Mouse (Mus musculus): ENCODE data around the gene Tgfa.

Tgfa gene

GRCm38 (mm10) chr6:86186106-86186955, 8.7 kb upstream of the Tgfa start:
- no peak for DNase-seq (ENCODE audit: low read depth, low spot score)

- DNase-seq (ENCODE audit: low read depth, low spot score) = no peak
Measured at GRCm38 (mm10) chr6:86188741-86189480, 6.1 kb upstream of the Tgfa start.

GRCm38 (mm10) chr6:86190622-86191021, 4.4 kb upstream of the Tgfa start:
- DNase-seq (ENCODE audit: low read depth, low spot score) = no peak

GRCm38 (mm10) chr6:86192978-86193377, 2.0 kb upstream of the Tgfa start:
- DNase-seq (ENCODE audit: low read depth, low spot score) = no peak

GRCm38 (mm10) chr6:86193879-86194278, 1.1 kb upstream of the Tgfa start:
- DNase-seq (ENCODE audit: low read depth, low spot score) = no peak

- DNase-seq (ENCODE audit: low read depth, low spot score) = no peak
Measured at GRCm38 (mm10) chr6:86196034-86196433, 1.0 kb downstream of the Tgfa start.

GRCm38 (mm10) chr6:86197150-86197862, 2.3 kb downstream of the Tgfa start:
- no peak for DNase-seq (ENCODE audit: low read depth, low spot score)

GRCm38 (mm10) chr6:86200934-86201333, 5.9 kb downstream of the Tgfa start:
- DNase-seq (ENCODE audit: low read depth, low spot score) = no peak

GRCm38 (mm10) chr6:86203101-86203500, 8.1 kb downstream of the Tgfa start:
- no peak for DNase-seq (ENCODE audit: low read depth, low spot score)

GRCm38 (mm10) chr6:86206014-86206413, 11.0 kb downstream of the Tgfa start:
- no peak for DNase-seq (ENCODE audit: low read depth, low spot score)

GRCm38 (mm10) chr6:86206985-86207384, 12.0 kb downstream of the Tgfa start:
- no peak for DNase-seq (ENCODE audit: low read depth, low spot score)

GRCm38 (mm10) chr6:86209133-86210016, 14.4 kb downstream of the Tgfa start:
- DNase-seq (ENCODE audit: low read depth, low spot score) = no peak

GRCm38 (mm10) chr6:86210017-86210408, 15.0 kb downstream of the Tgfa start:
- no peak for DNase-seq (ENCODE audit: low read depth, low spot score)

GRCm38 (mm10) chr6:86210619-86211018, 15.6 kb downstream of the Tgfa start:
- DNase-seq (ENCODE audit: low read depth, low spot score) = no peak

GRCm38 (mm10) chr6:86211081-86211763, 16.2 kb downstream of the Tgfa start:
- no peak for DNase-seq (ENCODE audit: low read depth, low spot score)

- no peak for DNase-seq (ENCODE audit: low read depth, low spot score)
Measured at GRCm38 (mm10) chr6:86212871-86213640, 18.0 kb downstream of the Tgfa start.

- DNase-seq (ENCODE audit: low read depth, low spot score) = no peak
Measured at GRCm38 (mm10) chr6:86218066-86218465, 23.0 kb downstream of the Tgfa start.

- no peak for DNase-seq (ENCODE audit: low read depth, low spot score)
Measured at GRCm38 (mm10) chr6:86218739-86219138, 23.7 kb downstream of the Tgfa start.

- no peak for DNase-seq (ENCODE audit: low read depth, low spot score)
Measured at GRCm38 (mm10) chr6:86219494-86219893, 24.5 kb downstream of the Tgfa start.

GRCm38 (mm10) chr6:86220171-86220570, 25.1 kb downstream of the Tgfa start:
- no peak for DNase-seq (ENCODE audit: low read depth, low spot score)
